Mouse (Mus musculus) lung, postnatal 0 days (tissue): Measurements from ENCODE around the gene Kif26a.

Source experiments
- CTCF ChIP-seq: IDR thresholded peaks from 2 replicates; pipeline ENCODE4 v1.5.1; 2016; ENCODE audit warnings: antibody characterized with exemption, mild to moderate bottlenecking
- EP300 ChIP-seq: IDR thresholded peaks from 2 replicates; pipeline ENCODE4 v1.6.1; 2016; ENCODE audit warnings: antibody characterized with exemption, mild to moderate bottlenecking, control low read depth

GRCm38 (mm10) chr12:112183675-112184074 is 37.7 kb downstream of the Kif26a start:
- TF ChIP-seq CTCF (no peak), EP300 (no peak)
